Comparison of ENCODE assay signal across 13 mouse cellular contexts in genomic region chr7:67513656-67514055, GRCm38 (mm10).
"Had no signal": no experiment of that assay in that cellular context is flagged by ENCODE, and none has a peak within 500 bp of the region (broad histone marks: within the 10 kb centered on the region; RNA-seq: fewer than 3 reads in every experiment).

No protein-coding gene starts in this region.

- H3K27ac ChIP-seq: limb, embryonic 13.5 days; liver, embryonic 14.5 days; midbrain, embryonic 12.5 days; neural tube, embryonic 13.5 days had no signal

- H3K4me3 ChIP-seq: limb, embryonic 13.5 days; midbrain, embryonic 12.5 days; neural tube, embryonic 13.5 days had no signal

- H3K9ac ChIP-seq: limb, embryonic 13.5 days; liver, embryonic 14.5 days; midbrain, embryonic 12.5 days; neural tube, embryonic 13.5 days had no signal

- H3K4me2 ChIP-seq: limb, embryonic 13.5 days; midbrain, embryonic 12.5 days; neural tube, embryonic 13.5 days had no signal

- DNase-seq: kidney, postnatal 10 days; kidney, postnatal 4 days; left cerebral cortex, postnatal 4 days; retina, postnatal 1 day; right cerebral cortex, postnatal 4 days; spleen, adult 18-20 months; thymus, adult 2 months; thymus, postnatal 25 days had no signal

- H3K9me3 ChIP-seq: limb, embryonic 13.5 days; midbrain, embryonic 12.5 days; neural tube, embryonic 13.5 days had no signal

- H3K36me3 ChIP-seq: midbrain, embryonic 12.5 days had no signal

- H3K27me3 ChIP-seq: limb, embryonic 13.5 days; midbrain, embryonic 12.5 days; neural tube, embryonic 13.5 days had no signal

- ATAC-seq: midbrain, embryonic 16.5 days had no signal

- H3K4me1 ChIP-seq: limb, embryonic 13.5 days; midbrain, embryonic 12.5 days; neural tube, embryonic 13.5 days had no signal
